Mouse (Mus musculus) heart, embryonic 14.5 days (tissue): Measurements from ENCODE around the gene Cldn34b4. TPM values are rescaled to one million over a fixed set of nuclear protein-coding genes. Genes with fewer than 3 reads are reported as not detected.

Experiments
- ATAC-seq: fragments of 200-750 bp; cut with Nextera tagmentation; 2 replicates; pipeline ENCODE4 v1.8.0; 2017; ENCODE audit warnings: low read depth, moderate TSS enrichment; ENCODE audit not compliant: insufficient number of reproducible peaks, insufficient read depth, low FRiP score
- H3K27ac ChIP-seq, 2 experiments: fragments of 200-500 bp in 1 of 2; fragments of 300-500 bp in 1 of 2; sonication (generic) in 1 of 2; replicated peaks in 1 of 2; 2 replicates each; pipeline ENCODE4 v1.5.1; 2012 to 2014; ENCODE audit warnings: low read depth in 2 of 2, low read length in 2 of 2, control low read depth in 1 of 2, mild to moderate bottlenecking in 1 of 2, mixed read lengths in 1 of 2; ENCODE audit not compliant: control insufficient read depth in 1 of 2, insufficient read depth in 1 of 2
- H3K27me3 ChIP-seq: fragments of 300-500 bp; sonication (generic); 2 replicates; pipeline ENCODE4 v1.6.1; 2014; ENCODE audit warnings: mild to moderate bottlenecking, low read length, control low read depth; ENCODE audit not compliant: control insufficient read depth, insufficient read depth
- H3K36me3 ChIP-seq: fragments of 300-500 bp; sonication (generic); 2 replicates; pipeline ENCODE4 v1.6.1; 2014; ENCODE audit warnings: mild to moderate bottlenecking, control low read depth, low read length, mixed read lengths; ENCODE audit not compliant: control insufficient read depth, insufficient read depth
- H3K4me1 ChIP-seq, 2 experiments: fragments of 200-500 bp in 1 of 2; fragments of 300-500 bp in 1 of 2; sonication (generic) in 1 of 2; 2 replicates each; pipeline ENCODE4 v1.6.1; 2012 to 2014; ENCODE audit warnings: low read length in 2 of 2, control low read depth in 1 of 2, mixed read lengths in 1 of 2; ENCODE audit not compliant: control insufficient read depth in 2 of 2, insufficient read depth in 2 of 2
- H3K4me2 ChIP-seq: fragments of 300-500 bp; sonication (generic); 2 replicates; pipeline ENCODE4 v1.6.1; 2014; ENCODE audit warnings: mild to moderate bottlenecking, low read length
- H3K4me3 ChIP-seq, 2 experiments: fragments of 200-500 bp in 1 of 2; fragments of 300-500 bp in 1 of 2; sonication (generic) in 1 of 2; 2 replicates each; pipeline ENCODE4 v1.5.1; 2012 to 2014; ENCODE audit warnings: low read length in 2 of 2, mild to moderate bottlenecking in 2 of 2, control low read depth in 1 of 2, low read depth in 1 of 2, moderate library complexity in 1 of 2; ENCODE audit not compliant: control insufficient read depth in 1 of 2, insufficient read depth in 1 of 2
- H3K9ac ChIP-seq: fragments of 300-500 bp; sonication (generic); 2 replicates; pipeline ENCODE4 v1.6.1; 2014; ENCODE audit warnings: mild to moderate bottlenecking, low read length
- H3K9me3 ChIP-seq: fragments of 300-500 bp; sonication (generic); 2 replicates; pipeline ENCODE4 v1.6.1; 2016; ENCODE audit warnings: low read length, control low read depth; ENCODE audit not compliant: control insufficient read depth
- WGBS: fragments of 180-500 bp; shearing (Covaris S2); extraction: QIAGEN DNeasy Blood & Tissue Kit; methylation state at CpG from one replicate; pipeline ENCODE4 v1.1.7; 2014; 5-methylcytosine and 5-hydroxymethylcytosine counted together
- polyA plus RNA-seq: library from polyadenylated mRNA; unstranded; fragments of >200 nt; fragmentation: Nextera tagmentation; extraction: Ambion mirVana; gene quantifications from 2 replicates; pipeline ENCODE4 v1.2.1, GENCODE M21; 2014

The Cldn34b4 gene
- polyA plus RNA-seq, result not detected in 2 replicates

- Histone ChIP-seq H3K27me3 (no peaks in the 10 kb centered on the region), H3K27ac (no peak within 1 kb of the TSS), H3K9me3 (no peaks in the 10 kb centered on the region), H3K4me1 (no peaks in the 10 kb centered on the region), H3K4me2 (no peak within 1 kb of the TSS), H3K4me3 (no peak within 1 kb of the TSS), H3K36me3 (no peaks in the 10 kb centered on the region), H3K9ac (no peak within 1 kb of the TSS)
- ATAC-seq, result no peak
- 68% methylated on average over 3 of the region's 3 CpGs for WGBS
Observed at GRCm38 (mm10) chrX:76393050-76393449, at the start of gene Cldn34b4. TSS of gene Cldn34b4 (plus strand) at chrX:76393350.

Other genes starting within 250 kb of the Cldn34b4 start
- gene Cldn34b3, start 129.0 kb upstream of the Cldn34b4 start, polyA plus RNA-seq, result not detected in 2 replicates
- not detected in 2 replicates for gene Cldn34d, start 209.6 kb downstream of the Cldn34b4 start, polyA plus RNA-seq